Mouse (Mus musculus): ENCODE measurements around the gene Wdhd1. TPM values are rescaled to one million over a fixed set of nuclear protein-coding genes. Genes with fewer than 3 reads are reported as not detected.

The Wdhd1 gene
- 0.98 TPM for polyA plus RNA-seq (2014; fragmentation: Illumina TruSeq; extraction: RNeasy Lipid Tissue Mini Kit (QIAGEN cat#74804); ENCODE audit: low read depth, low replicate concordance)

DNA sequence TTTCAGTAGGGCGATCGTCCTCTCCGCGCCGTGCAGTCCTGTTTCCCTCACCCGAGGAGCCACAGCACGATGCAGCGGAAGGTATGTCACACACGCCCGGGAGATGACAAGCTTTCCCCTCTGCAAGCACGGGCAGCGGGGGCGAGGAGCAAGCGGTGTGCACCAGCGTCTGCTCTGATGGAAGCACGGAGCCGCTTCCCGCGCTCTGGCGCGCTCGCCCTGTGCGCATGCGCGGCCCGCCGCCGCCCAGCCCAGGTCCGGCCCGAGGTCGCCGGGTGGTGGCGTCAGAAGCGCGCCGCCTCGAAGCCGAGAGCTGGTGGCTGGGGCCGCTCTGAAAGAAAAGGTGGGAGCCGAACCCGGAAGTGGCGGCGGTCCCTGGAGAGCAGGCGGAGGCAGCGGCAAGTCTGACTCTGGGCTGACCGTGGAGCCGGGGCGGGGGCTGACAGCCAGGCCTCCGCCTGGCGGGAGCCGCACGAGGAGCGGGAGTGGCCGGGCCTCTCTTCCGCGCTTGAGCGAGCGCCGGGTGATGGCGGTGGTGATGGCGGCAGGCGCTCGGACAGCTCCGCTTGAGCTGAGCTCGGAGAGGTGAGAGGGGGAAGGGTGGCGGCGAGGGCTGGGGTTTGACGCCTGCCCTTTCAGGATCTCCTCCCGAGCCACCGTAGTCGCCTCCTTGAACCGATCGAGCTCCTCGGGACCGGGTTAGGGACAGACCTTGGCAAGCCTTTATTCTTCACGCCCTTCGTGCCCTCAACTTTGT lies at the start of gene Wdhd1, which contains the start of gene Socs4:
Wdhd1 (minus strand) TSS at position 221 of the 757 bp plus-strand sequence.
Socs4 (plus strand) TSS at position 295 of the 757 bp plus-strand sequence.

DNA sequence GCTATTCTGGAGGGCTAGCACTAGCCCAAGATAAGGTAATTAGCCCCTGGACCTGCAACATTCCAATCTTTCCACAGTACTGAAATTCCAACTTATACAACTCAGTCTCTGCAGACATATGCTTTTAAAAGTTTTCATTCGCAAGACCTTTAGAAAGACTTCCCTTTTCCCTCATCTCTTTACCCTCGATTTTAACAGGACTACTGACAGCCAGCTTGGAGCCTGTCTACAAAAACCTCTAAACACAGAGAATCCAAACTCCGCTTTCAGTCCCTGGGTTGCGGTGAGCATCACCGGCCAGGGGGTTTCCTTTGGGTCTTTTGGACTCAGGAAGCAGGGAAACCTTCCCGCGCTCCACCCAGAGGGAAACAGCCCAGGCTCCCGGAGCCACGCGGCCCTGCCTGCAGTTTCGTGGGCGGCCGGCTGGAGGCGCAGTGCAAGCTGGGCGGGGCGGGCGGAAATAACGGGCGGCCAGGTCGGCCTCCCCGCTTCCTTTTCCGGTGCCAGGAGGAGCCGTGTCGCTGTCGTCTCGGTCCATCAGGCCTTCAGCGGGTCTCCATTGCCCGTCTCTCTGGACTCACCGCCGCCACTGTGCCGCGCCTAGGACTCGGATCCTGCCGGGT lies 21.2 kb upstream of the Wdhd1 start, which contains the start of gene Mapk1ip1l:
Mapk1ip1l (plus strand) TSS at position 482 of the 623 bp plus-strand sequence.

Other genes with a start within 250 kb of the Wdhd1 start
- 122 TPM for gene Gch1, start 87.4 kb downstream of the Wdhd1 start, polyA plus RNA-seq (2014; fragmentation: Illumina TruSeq; extraction: RNeasy Lipid Tissue Mini Kit (QIAGEN cat#74804); ENCODE audit: low read depth, low replicate concordance)
- gene Socs4, start 74 bp upstream of the Wdhd1 start, polyA plus RNA-seq (2014; fragmentation: Illumina TruSeq; extraction: RNeasy Lipid Tissue Mini Kit (QIAGEN cat#74804); ENCODE audit: low read depth, low replicate concordance) = 18.2 TPM
- 47.9 TPM for gene Mapk1ip1l, start 21.4 kb upstream of the Wdhd1 start, polyA plus RNA-seq (2014; fragmentation: Illumina TruSeq; extraction: RNeasy Lipid Tissue Mini Kit (QIAGEN cat#74804); ENCODE audit: low read depth, low replicate concordance)
- 2.8 TPM for gene Lgals3, start 90.9 kb upstream of the Wdhd1 start, polyA plus RNA-seq (2014; fragmentation: Illumina TruSeq; extraction: RNeasy Lipid Tissue Mini Kit (QIAGEN cat#74804); ENCODE audit: low read depth, low replicate concordance)
- gene Dlgap5, start 141.6 kb upstream of the Wdhd1 start, polyA plus RNA-seq (2014; fragmentation: Illumina TruSeq; extraction: RNeasy Lipid Tissue Mini Kit (QIAGEN cat#74804); ENCODE audit: low read depth, low replicate concordance) = not detected
- 5.9 TPM for gene Fbxo34, start 173.6 kb upstream of the Wdhd1 start, polyA plus RNA-seq (2014; fragmentation: Illumina TruSeq; extraction: RNeasy Lipid Tissue Mini Kit (QIAGEN cat#74804); ENCODE audit: low read depth, low replicate concordance)